Mouse (Mus musculus) layer of hippocampus, postnatal 14 days (tissue): ENCODE data around the gene Sgsh. TPM values are rescaled to one million over a fixed set of nuclear protein-coding genes. Genes with fewer than 3 reads are reported as not detected.

Source experiments
- DNase-seq, 2 experiments: peaks; one replicate each; pipeline ENCODE4 v3.0.0; 2021 to 2022; ENCODE audit warnings: low spot score in 2 of 2, mixed read lengths in 1 of 2
- total RNA-seq, 2 experiments: library from RNA; stranded (reverse); gene quantifications; 2 replicates each; pipeline ENCODE4 v1.2.3; 2021

Sgsh gene
- total RNA-seq, 2 experiments from 2014 or later: 4.3 to 4.8 TPM

DNA sequence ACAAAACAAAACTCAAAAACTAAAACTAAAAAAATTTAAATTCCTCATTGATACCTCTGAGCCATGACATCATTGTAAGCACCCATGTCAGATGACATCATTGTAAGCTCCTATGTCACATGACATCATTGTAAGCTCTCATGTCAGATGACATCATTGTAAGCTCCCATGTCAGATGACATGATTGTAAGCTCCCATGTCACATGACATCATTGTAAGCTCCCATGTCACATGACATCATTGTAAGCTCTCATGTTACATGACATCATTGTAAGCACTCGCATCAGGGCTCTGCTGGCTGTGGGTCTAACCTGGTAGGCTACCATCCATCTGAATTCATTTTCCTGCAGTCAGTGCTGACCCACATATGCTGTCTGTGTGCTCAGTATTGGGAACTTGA lies 23.2 kb upstream of the Sgsh start:
- DNase-seq: no peak

- no peak for DNase-seq
Observed at GRCm38 (mm10) chr11:119377326-119377725, 22.0 kb upstream of the Sgsh start.

DNA sequence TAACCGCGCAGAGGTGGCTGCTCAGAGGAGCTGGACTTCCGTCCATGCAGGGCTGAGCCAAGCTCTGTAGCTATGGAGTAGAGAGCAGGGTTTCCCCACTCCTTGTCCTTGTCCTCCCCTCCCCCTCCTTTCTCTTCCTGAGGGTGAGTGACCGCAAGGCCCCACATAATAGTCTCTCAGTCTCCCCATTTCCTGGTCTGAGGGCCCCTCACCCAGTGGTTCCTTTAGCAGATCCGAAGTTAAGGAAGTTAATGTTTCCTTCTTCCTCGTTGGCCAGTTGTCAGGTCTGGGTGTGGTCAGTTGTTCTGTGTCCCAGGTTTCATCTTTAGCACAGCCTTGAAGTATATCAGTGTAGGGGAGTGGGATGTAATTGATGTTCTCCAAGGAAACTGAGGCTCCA lies 20.1 kb upstream of the Sgsh start:
- DNase-seq: no peak

- DNase-seq: peak; percentile 57 to 69
Observed at GRCm38 (mm10) chr11:119363534-119364145, 8.3 kb upstream of the Sgsh start.

- no peak for DNase-seq
Observed at GRCm38 (mm10) chr11:119362769-119363533, 7.6 kb upstream of the Sgsh start.

DNA sequence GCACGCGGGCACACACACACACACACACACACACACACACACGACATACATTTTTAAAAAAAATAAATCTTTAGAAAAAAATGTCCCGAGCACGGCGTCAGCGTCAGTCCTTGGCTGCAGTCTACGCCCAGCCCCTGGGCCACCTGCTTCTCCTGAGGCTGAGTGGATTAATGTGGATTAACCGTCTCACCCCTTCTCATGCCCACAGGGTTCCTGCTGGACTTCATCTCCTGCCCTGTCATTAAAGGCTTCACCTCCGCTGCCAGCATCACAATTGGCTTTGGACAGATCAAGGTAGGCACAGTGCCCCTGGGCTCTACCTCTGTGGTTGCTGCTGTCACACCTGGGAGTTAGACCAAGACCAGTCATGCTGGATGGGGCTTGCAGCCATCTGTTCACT lies 3.8 kb upstream of the Sgsh start:
- DNase-seq: no peak

DNA sequence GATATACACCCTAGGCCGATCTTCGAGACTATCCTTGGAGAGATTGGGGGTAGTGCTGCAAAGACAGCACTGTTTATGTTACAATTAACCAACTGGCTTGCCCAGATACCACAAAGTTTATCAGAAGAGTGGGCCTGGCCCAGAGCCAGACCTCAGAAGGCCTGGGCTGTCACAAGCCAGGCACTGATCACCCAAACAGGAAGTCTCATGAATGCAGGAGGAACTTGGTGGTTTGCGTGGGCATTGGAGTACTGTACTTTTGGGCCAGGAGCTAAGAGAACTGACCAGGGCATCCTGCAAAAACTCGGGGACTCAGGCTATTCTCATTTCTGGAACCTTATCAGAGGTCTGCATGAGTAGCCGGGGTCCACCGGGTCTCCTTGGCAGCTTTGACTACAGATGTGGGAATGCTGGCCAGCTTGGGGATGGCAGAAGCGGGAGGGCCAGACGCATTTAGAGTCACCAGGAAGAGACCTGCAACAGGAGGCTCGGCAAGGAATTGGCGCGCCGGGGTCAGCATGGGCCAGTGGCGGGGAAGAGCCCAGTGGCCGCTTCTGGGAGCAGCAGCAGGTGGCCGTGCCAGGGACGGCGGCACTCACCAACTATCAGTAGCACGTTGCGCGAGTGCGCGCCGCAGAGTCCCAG lies 416 bp downstream of the Sgsh start:
- DNase-seq: peak; percentile 12 to 17

DNA sequence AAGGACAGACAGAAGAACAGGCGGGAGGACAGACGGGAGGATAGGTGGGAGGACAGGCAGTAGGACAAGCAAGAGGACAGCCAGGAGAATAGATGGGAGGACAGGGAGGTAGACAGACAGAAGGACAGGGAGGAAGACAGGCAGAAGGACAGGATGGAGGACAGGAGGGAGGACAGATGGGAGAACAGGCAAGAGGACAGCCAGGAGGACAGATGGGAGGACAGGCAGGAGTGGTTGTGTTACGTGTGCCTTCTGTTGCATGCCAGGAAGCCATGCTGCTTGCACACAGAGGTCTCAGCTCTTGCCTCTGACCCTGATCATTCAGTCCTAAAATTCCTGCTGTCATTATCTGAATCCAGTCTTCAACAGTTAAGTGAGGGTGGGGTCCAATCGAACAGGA lies 1.4 kb downstream of the Sgsh start:
- peak in 1 of 2 experiments; percentile 18 for DNase-seq

GRCm38 (mm10) chr11:119352113-119352512 lies 3.2 kb downstream of the Sgsh start:
- DNase-seq: no peak

DNA sequence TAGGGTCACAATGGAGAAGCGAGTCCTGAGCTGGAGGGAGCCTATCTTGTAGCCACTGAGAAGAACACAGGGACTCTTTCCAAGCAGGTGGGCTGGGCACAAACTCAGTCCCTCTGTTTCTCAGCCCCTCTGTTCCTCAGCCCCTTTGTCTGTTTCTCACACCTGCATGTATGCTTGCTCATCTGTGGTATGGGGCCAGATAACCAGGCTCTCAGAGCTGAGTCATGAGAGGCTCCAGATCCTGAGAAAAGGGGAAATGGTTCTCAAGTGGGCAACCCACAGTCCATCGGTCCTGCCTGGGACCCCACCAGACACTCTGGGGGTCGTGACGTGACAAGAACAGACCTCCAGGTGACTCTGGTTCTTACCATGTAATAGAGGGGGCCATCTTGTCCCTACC lies 8.2 kb downstream of the Sgsh start:
- DNase-seq: no peak

DNA sequence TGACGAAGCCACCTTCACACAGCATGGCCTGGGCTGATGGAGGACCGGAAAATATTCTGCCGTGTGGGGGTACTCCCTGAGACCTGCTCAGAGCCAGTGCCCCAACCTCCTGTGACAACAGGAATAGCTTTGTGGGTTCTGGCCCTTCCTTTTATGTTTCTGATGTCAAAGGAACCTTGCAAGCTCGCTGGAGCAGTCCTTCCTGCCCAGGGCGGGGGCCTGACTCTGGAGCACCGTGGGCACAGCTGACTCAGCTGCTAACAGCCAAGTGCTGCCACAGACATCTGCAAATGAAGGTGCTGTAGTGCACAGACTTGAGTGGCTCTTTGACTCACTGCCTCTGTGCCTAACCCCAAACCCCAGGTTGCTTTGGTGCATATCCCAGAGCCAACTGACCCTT lies 10.5 kb downstream of the Sgsh start:
- no peak for DNase-seq

DNA sequence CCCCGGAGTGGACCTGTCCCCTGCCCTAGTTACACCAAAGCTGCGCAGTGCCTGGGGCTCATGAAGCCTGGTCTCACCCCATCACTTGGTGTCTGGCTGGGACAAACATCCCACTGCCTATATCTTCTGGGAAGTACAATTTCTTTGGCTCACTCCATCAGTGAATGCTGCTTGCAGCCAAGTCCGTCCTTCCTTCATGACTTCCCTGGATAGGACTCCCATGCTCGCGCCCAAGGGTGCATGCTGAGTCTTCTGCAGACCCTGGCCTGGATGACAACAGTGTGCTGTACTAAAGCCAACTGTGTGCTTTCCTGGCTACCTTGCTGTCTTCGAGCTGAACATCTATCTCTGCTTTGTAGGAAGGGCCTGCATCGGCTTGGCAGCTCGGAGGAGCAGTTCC lies 11.2 kb downstream of the Sgsh start:
- no peak for DNase-seq

GRCm38 (mm10) chr11:119339637-119340036 lies 15.7 kb downstream of the Sgsh start:
- peak; percentile 64 to 79 for DNase-seq

GRCm38 (mm10) chr11:119339179-119339578 lies 16.2 kb downstream of the Sgsh start:
- no peak for DNase-seq

DNA sequence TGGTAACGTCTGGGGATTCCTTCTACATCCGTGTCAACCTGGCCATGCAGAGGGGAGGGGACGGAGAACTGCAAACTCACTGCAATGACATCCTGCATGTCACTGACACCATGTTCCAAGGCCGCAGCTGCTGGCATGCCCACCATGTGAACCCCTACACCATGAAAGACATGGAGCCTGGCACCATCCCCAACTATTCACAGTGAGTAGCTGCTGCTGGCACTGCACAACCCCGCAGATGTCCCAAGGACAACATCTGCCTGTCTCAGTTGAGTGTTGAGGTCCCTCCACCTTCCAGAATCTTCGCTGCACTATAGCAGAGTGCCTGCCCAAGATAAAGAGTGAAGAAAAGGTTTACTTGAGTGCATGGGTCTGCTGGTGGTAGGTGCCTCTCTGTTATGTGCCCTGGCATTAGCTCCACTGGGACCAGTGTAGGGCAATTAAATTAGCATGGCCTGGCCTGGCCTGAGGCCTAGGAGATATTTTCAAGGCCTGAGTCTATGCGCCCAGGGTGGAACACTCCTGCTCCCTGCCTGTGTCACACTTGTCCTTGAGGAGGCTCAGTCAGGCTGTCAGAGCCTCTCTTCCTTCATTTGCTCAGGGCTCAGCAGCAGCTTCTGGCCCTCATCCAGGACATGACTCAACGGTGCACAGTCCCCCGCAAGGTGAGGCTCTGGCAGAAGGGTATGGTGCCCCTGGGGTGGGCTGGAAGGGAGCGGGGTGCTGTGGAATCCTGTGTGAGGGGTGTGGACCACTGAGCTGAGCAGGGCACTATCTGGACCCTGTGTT lies 16.9 kb downstream of the Sgsh start:
- no peak for DNase-seq

DNA sequence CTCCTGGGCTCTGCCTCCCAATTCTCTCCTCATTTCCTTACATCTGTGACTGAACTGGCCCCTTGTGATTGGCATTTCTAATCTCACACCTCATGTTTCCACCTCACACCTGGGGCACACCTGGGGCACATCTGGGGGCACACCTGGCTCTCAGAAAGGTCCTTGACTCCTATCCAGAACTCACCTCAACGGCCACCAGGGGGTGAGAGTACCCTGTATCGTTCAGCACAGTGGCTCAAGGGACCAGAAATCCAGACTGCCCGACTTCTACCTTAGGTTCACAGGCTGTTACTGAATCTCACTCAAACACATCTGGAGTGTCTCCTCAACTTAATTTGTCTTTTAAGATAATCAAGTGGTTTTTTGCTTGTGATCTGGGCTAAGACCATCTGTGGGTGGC lies 23.4 kb downstream of the Sgsh start:
- no peak for DNase-seq

- DNase-seq: no peak
Observed at GRCm38 (mm10) chr11:119330592-119330991, 24.7 kb downstream of the Sgsh start.

- no peak for DNase-seq
Observed at GRCm38 (mm10) chr11:119325068-119325467, 30.3 kb downstream of the Sgsh start.

DNA sequence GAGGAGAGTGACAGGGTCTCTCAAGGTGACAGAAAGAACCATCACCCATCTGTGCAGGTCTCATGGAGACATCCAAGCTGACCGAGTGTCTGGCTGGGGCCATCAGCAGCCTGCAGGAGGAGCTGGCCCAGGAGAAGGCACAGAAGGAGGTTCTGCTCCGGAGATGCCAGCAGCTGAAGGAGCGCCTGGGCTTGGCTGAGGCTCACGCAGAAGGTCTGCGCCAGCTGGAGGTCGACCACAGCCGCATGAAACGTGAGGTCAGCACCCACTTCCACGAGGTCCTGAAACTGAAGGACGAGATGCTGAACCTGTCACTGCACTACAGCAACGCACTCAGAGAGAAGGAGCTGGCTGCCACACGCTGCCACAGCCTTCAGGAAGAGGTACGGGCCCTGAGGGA lies 32.8 kb downstream of the Sgsh start:
- no peak for DNase-seq

DNA sequence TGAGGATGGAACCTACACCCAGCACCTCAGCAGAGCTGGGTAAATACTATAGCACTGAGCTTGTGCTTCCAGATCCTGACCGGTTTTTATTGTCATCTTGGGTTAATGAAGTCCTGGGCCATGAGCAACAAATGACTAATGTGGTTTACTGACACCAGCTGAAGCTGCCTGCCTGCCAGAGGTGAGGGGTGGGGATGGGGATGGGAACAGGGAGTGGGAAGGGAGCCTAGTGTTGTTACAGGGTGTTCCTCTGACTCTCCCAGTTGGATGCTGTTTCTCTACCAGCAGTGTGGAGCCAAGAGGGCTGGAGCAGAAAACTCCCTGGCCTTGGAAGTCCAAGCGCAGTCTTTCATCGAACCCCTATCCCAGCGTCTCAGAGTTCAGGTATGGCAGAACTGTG lies 38.6 kb downstream of the Sgsh start:
- no peak for DNase-seq

GRCm38 (mm10) chr11:119314252-119314936 lies 40.9 kb downstream of the Sgsh start:
- DNase-seq: no peak
